Mouse (Mus musculus) liver, embryonic 13.5 days (tissue): ENCODE results near the gene Fcgr1. TPM values are rescaled to one million over a fixed set of nuclear protein-coding genes. Genes with fewer than 3 reads are reported as not detected.
A peak's percentile ranks its signal among the peaks of the same experiment; 100 is the strongest.
"Not testable (repeated sequence)": the region's sequence is repeated elsewhere in the genome, so short reads cannot be mapped to it uniquely, and the experiment has no call there.

Experiments
- ATAC-seq: fragments of 200-750 bp; cut with Nextera tagmentation; 2 replicates; pipeline ENCODE4 v1.8.0; 2017; ENCODE audit warnings: low read depth, mild to moderate bottlenecking, moderate number of reproducible peaks, moderate library complexity
- DNase-seq: peaks from one replicate; pipeline ENCODE4 v3.0.0; 2022
- H3K27ac ChIP-seq: fragments of 300-500 bp; sonication (generic); 2 replicates; pipeline ENCODE4 v1.5.1; 2015; ENCODE audit warnings: moderate library complexity, mild to moderate bottlenecking, inconsistent platforms
- H3K27me3 ChIP-seq: fragments of 300-500 bp; sonication (generic); 2 replicates; pipeline ENCODE4 v1.6.1; 2015; ENCODE audit warnings: mild to moderate bottlenecking, inconsistent platforms
- H3K36me3 ChIP-seq: fragments of 300-500 bp; sonication (generic); 2 replicates; pipeline ENCODE4 v1.6.1; 2015; ENCODE audit warnings: mild to moderate bottlenecking, inconsistent platforms
- H3K4me1 ChIP-seq: fragments of 300-500 bp; sonication (generic); replicated peaks from 2 replicates; pipeline ENCODE4 v1.6.1; 2015; ENCODE audit warnings: inconsistent platforms
- H3K4me2 ChIP-seq: fragments of 300-500 bp; sonication (generic); 2 replicates; pipeline ENCODE4 v1.6.1; 2015; ENCODE audit warnings: inconsistent platforms, mild to moderate bottlenecking, moderate library complexity
- H3K4me3 ChIP-seq: fragments of 300-500 bp; sonication (generic); replicated peaks from 2 replicates; pipeline ENCODE4 v1.5.1; 2015; ENCODE audit warnings: mild to moderate bottlenecking, inconsistent platforms
- H3K9ac ChIP-seq: fragments of 300-500 bp; sonication (generic); 2 replicates; pipeline ENCODE4 v1.6.1; 2015; ENCODE audit warnings: mild to moderate bottlenecking, inconsistent platforms
- H3K9me3 ChIP-seq: fragments of 300-500 bp; sonication (generic); replicated peaks from 2 replicates; pipeline ENCODE4 v1.6.1; 2016; ENCODE audit warnings: inconsistent platforms
- WGBS: fragments of 180-500 bp; shearing (Covaris S2); methylation state at CpG from one replicate; pipeline ENCODE4 v1.1.7; 2015; ENCODE audit not compliant: insufficient replicate concordance; 5-methylcytosine and 5-hydroxymethylcytosine counted together
- polyA plus RNA-seq: library from polyadenylated mRNA; unstranded; fragments of >200 nt; fragmentation: Nextera tagmentation; extraction: Ambion mirVana; gene quantifications from 2 replicates; pipeline ENCODE4 v1.2.1, GENCODE M21; 2015

Gene Fcgr1
- polyA plus RNA-seq, 1 experiment from 2014 or later: 3.0 TPM

DNA sequence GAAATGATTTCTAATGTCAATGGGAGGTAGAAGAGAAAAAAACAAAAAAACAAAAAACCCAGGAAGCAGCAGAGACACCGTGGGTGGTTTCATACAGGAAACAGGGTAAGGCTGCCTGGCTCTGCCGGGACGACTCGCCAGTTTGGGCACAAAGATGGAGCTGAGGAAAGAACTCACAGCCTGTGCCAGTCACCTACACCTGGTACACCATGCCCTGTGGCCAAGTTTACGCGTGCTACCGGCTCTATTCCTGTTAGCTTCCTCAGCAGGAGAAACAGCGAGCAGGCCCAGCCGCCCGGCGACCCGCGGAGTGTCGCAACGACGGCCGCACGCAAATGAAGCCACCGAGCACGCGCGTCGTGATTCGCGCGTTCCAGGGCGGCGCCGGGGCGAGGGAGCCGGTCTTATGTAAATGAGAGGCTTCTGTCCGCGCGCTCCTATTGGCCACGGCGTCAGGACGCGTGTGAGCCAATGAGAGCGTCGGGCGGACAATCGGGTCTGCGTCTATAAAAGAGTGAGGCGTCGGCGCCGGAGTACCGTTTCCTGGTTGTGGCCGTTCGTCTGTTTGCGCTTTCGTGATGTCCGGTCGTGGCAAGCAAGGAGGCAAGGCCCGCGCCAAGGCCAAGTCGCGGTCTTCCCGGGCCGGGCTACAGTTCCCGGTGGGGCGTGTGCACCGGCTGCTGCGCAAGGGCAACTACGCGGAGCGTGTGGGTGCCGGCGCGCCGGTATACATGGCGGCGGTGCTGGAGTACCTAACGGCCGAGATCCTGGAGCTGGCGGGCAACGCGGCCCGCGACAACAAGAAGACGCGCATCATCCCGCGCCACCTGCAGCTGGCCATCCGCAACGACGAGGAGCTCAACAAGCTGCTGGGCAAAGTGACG lies 48.5 kb downstream of the Fcgr1 start, which contains the start of gene Hist2h2aa1:
Hist2h2aa1 (plus strand) TSS at position 495 of the 884 bp plus-strand sequence.
- peak within 1 kb of the TSS; percentile 91 for H3K9ac ChIP-seq
- H3K27me3 ChIP-seq, H3K9me3 ChIP-seq, H3K36me3 ChIP-seq: not testable (repeated sequence)
- peaks cover 73% of the 10 kb centered on the region for H3K4me1 ChIP-seq
- H3K4me3 ChIP-seq: peak within 1 kb of the TSS; percentile 66
- peak within 1 kb of the TSS; percentile 98 for H3K27ac ChIP-seq
- H3K4me2 ChIP-seq: peak within 1 kb of the TSS; percentile 77
- WGBS: under 1% methylated on average over 38 of the region's 88 CpGs
- ATAC-seq (peak; percentile 72), DNase-seq (peak; percentile 83)

DNA sequence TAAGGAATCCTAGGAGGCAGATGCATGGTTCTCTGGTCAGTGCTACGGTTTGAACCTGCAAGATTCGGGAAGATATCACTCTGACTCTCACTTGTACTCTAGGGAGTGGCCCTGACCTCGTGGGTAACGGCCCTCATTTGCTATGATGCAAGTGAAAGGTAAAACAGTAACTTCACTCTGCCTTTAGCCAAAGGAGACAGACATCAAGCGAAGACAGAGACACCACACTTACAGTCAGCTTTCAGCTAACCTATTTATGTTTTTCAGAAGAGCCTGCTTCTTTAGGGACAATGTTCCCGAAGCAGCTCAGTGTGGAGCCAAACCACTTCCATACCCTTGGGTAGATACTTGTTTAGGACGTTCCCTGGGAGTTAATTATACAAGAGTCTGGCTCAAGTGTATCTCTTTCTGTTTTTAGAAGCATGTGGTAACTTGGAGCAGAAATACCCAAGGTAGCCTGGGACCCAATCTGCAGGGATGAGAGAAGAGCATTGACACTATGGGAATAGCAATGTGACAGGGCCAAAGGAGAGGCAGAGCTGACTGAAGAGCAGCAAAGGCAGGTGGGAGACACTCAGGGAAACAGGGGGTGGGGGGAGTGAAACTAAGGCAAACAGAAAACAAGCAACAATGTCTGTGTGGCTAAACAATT lies 49.7 kb downstream of the Fcgr1 start:
- H3K9ac ChIP-seq: peak overlapping the region; percentile 91
- peak overlapping the region; percentile 77 for H3K4me2 ChIP-seq
- no peak for DNase-seq
- H3K4me3 ChIP-seq: peak overlapping the region; percentile 66
- WGBS: 63% methylated on average over 7 of the region's 7 CpGs
- H3K9me3 ChIP-seq: no peaks in the 10 kb centered on the region
- no peaks in the 10 kb centered on the region for H3K36me3 ChIP-seq
- no peak for ATAC-seq
- no peaks in the 10 kb centered on the region for H3K27me3 ChIP-seq
- peaks cover 61% of the 10 kb centered on the region for H3K4me1 ChIP-seq
- H3K27ac ChIP-seq: peak overlapping the region; percentile 98

DNA sequence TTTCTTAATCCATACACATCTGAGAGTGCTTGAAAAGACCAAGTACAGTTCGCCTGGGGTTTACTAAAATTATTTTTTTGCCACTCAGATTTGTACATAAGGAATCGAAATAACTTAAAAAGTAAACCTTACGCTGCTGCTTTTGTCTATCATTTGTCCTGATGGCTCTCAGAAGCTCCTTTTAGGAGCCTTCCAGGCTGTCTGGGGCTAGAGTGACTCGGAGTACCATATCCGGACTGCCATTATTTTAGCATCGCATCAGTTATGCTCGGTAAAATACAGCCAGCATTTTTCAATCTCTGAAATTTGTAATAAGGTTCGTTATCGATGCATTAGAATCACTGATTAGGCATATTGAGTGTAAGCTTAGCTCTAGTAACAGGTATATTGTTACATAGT lies 53.0 kb downstream of the Fcgr1 start:
- H3K9ac ChIP-seq: peak overlapping the region; percentile 69
- 81% methylated on average over 9 of the region's 9 CpGs for WGBS
- ATAC-seq (no peak), DNase-seq (no peak)
- H3K4me3 ChIP-seq: peak overlapping the region; percentile 16; the same call in 1 of the 2 replicates
- H3K4me2 ChIP-seq: peak overlapping the region; percentile 49
- H3K36me3 ChIP-seq: no peaks in the 10 kb centered on the region
- no peaks in the 10 kb centered on the region for H3K9me3 ChIP-seq
- H3K27ac ChIP-seq: peak overlapping the region; percentile 98
- H3K4me1 ChIP-seq: peaks cover 65% of the 10 kb centered on the region
- no peaks in the 10 kb centered on the region for H3K27me3 ChIP-seq

DNA sequence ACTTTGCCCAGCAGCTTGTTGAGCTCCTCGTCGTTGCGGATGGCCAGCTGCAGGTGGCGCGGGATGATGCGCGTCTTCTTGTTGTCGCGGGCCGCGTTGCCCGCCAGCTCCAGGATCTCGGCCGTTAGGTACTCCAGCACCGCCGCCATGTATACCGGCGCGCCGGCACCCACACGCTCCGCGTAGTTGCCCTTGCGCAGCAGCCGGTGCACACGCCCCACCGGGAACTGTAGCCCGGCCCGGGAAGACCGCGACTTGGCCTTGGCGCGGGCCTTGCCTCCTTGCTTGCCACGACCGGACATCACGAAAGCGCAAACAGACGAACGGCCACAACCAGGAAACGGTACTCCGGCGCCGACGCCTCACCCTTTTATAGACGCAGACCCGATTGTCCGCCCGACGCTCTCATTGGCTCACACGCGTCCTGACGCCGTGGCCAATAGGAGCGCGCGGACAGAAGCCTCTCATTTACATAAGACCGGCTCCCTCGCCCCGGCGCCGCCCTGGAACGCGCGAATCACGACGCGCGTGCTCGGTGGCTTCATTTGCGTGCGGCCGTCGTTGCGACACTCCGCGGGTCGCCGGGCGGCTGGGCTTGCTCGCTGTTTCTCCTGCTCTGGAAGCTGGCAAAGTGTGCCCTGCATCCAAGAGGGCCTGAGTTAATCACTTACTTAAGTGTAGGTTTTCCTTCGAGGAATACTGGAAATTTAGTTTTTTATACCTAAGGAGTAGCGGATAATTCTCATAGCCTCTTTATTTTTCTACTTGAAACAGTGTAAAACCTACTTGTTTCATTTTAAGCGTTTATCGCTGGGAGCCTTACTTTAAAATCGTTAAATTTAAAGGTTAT lies 53.6 kb downstream of the Fcgr1 start, which contains the start of gene Hist2h2aa2:
Hist2h2aa2 (minus strand) TSS at position 328 of the 850 bp plus-strand sequence.
- peak within 1 kb of the TSS; percentile 69 for H3K9ac ChIP-seq
- H3K27ac ChIP-seq: peak within 1 kb of the TSS; percentile 98
- peak within 1 kb of the TSS; percentile 44 for H3K4me3 ChIP-seq
- not testable (repeated sequence) for H3K9me3 ChIP-seq, H3K36me3 ChIP-seq, H3K27me3 ChIP-seq
- peak within 1 kb of the TSS; percentile 49 for H3K4me2 ChIP-seq
- ATAC-seq (peak; percentile 65), DNase-seq (peak; percentile 98)
- peaks cover 68% of the 10 kb centered on the region for H3K4me1 ChIP-seq
- WGBS: 3% methylated on average over 37 of the region's 85 CpGs

DNA sequence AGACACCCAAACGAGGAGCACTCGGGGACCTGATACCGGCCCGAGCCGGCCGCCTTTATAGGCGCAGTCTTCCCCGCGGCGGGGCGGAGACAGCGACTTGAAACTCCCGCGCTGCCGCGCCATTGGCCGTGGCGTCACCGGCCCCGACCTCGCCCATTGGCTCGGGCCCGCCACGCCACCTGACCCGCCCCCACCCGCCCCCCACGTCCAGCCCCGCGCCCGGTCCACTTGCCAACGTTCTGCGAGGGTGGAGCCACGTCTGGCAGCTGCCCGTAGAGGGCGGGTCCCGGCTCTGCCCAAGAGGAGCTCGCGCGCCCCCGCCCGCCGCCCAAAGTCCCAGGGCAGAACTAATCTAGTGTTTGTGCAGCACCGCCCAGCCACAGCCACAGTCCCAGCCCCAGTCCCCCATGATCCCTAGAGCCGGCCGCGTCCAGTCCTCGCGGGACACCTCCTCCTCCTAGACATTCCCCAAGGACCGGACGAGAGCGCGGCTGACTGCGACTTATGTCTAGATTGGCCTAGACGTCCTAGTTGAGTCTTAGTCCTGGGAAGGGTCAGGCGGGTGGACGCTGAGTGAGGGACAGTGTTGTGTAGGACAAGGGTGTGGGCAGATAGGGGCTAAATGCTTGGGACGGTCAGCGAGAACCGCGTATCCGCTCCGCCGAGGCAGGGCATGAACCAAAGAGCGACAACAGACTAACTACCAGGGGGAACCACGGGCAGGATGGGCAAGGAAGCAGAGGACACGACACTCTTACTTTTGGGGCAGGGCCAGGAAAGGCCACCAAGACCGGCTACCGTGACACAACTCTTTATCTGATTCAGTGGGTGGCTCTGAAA lies 54.6 kb downstream of the Fcgr1 start, which contains the start of gene Hist2h3c2:
Hist2h3c2 (minus strand) TSS at position 174 of the 840 bp plus-strand sequence.
- Histone ChIP-seq H3K4me3 (peak within 1 kb of the TSS; percentile 64), H3K9ac (peak within 1 kb of the TSS; percentile 88), H3K4me1 (peaks cover 60% of the 10 kb centered on the region), H3K27ac (peak within 1 kb of the TSS; percentile 97), H3K4me2 (peak within 1 kb of the TSS; percentile 79)
- DNase-seq (peak; percentile 77), ATAC-seq (peak; percentile 84)
- WGBS: 0% methylated on average over 11 of the region's 68 CpGs
- not testable (repeated sequence) for H3K27me3 ChIP-seq, H3K9me3 ChIP-seq, H3K36me3 ChIP-seq

DNA sequence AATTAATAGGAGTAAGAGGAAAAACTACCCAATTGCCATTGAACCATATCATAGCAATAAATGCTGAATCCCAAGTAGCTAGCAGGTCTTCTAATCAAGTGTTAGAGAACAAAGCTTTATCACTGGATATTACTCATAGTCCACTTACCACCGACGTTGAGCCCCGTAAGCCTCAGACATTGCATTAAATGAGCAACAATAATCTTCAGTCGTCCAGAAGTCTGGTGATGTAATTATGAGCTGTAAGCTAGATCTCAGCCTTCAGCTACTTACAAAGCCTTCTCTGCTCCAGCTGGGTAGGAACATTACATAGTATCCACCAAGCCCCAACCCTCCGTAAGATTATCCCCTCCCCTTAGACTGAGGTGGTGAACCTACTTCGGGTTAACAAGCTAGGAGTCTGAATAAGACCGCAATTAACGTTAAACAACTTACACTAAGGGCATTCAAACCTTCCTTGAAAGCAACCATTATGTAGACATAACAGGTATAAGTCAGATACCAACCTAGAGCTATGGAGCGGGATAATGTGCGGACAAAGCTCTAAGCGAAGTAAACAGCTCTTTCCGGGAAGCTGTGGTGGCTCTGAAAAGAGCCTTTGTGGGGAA lies 55.8 kb downstream of the Fcgr1 start:
- DNase-seq (peak; percentile 50), ATAC-seq (no peak; the same call in 1 of the 2 replicates)
- under 1% methylated on average over 12 of the region's 12 CpGs for WGBS
- Histone ChIP-seq H3K4me2 (peak overlapping the region; percentile 79), H3K4me1 (peaks cover 48% of the 10 kb centered on the region), H3K4me3 (peak overlapping the region; percentile 64), H3K9ac (peak overlapping the region; percentile 88), H3K36me3 (no peaks in the 10 kb centered on the region), H3K27me3 (no peaks in the 10 kb centered on the region), H3K27ac (peak overlapping the region; percentile 97), H3K9me3 (no peaks in the 10 kb centered on the region)

DNA sequence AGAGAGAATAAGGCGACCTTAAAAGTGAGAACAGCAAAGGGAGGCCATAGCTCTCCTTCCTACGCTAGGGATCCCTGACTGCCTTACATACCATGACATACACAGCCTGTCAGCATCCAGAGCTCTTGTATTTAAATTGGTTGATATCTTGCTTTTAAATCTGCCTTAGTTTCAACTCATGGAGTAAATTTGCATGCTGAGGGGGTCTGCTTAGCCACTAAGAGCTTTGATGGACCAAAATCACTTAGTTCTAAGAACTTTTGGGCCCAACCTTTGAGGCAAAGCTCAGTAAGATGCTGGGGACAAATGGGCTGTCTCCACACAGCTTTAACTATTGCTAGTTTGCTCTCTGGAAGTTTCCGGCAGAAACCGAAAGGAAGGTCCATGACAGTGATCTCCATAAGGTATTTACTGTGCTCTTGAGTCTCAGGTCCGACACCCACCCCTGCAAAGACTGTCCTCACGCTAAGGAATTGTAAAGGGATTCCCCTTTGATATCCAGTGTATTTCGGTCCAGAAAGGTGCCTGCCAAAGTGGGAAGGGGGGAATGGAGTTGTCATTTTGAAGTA lies 56.4 kb downstream of the Fcgr1 start:
- 23% methylated on average over 7 of the region's 7 CpGs for WGBS
- Histone ChIP-seq H3K9ac (peak overlapping the region; percentile 88), H3K27ac (peak overlapping the region; percentile 97), H3K27me3 (no peaks in the 10 kb centered on the region), H3K4me2 (peak overlapping the region; percentile 79), H3K9me3 (no peaks in the 10 kb centered on the region), H3K36me3 (no peaks in the 10 kb centered on the region), H3K4me1 (peaks cover 44% of the 10 kb centered on the region), H3K4me3 (peak overlapping the region; percentile 64)
- DNase-seq: no peak
- ATAC-seq: no peak

DNA sequence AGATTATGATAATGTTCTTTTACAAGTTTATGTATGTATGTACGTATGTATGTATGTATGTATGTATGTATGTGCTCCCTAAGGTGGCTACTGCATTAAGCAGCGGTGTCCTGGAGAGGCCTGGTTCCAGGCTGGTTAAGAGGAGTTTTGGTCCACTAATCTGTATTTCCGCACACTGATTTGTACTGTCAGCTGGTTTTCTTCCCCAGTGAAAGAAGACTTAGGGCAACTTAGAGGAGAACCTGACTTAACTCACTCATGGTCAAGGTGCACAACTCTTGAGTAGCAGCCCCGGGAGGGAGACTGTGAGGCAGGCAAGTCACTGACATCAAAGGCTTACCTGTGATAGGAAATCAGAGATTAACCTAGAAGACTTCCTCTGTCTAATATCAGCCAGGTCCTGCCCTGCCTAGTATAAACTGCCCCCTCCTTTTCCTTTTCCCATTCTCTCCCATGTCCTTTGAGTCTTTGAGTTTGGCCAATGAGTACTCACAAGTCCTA lies 56.9 kb downstream of the Fcgr1 start:
- Histone ChIP-seq H3K27me3 (no peaks in the 10 kb centered on the region), H3K36me3 (no peaks in the 10 kb centered on the region), H3K27ac (peak overlapping the region; percentile 97), H3K9me3 (no peaks in the 10 kb centered on the region), H3K4me3 (peak overlapping the region; percentile 64), H3K4me1 (peaks cover 39% of the 10 kb centered on the region), H3K9ac (peak overlapping the region; percentile 88), H3K4me2 (peak overlapping the region; percentile 79)
- ATAC-seq: no peak
- WGBS: 78% methylated on average over 4 of the region's 4 CpGs
- DNase-seq: no peak

DNA sequence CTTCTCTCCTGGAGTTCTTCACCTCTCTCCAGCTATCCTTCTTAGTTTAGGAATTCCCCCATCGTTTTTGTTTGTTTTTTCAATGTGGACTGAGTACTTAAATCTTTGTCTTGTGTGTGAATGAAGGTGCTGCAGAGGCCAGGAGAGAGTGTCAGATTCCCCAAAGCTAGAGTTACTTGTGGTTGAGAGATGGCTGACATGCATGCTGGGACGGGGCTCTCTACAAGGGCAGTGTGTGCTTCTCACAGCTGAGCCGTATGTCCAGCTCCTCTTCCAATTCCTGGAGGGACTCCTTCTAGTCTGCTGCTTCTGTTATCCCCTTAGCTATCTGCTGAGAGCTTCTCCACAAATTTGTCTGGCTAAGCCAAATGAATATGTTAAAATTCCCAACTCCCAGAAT lies 57.9 kb downstream of the Fcgr1 start:
- Histone ChIP-seq H3K9ac (peak overlapping the region; percentile 88), H3K27me3 (no peaks in the 10 kb centered on the region), H3K27ac (peak overlapping the region; percentile 97; the same call in 1 of the 2 replicates), H3K9me3 (no peaks in the 10 kb centered on the region), H3K4me3 (peak overlapping the region; percentile 64), H3K36me3 (no peaks in the 10 kb centered on the region), H3K4me2 (peak overlapping the region; percentile 79), H3K4me1 (peaks cover 34% of the 10 kb centered on the region)
- WGBS: 61% methylated on average over 3 of the region's 3 CpGs
- ATAC-seq: no peak
- no peak for DNase-seq
